Mouse (Mus musculus): ENCODE results near the gene Ndufaf8. TPM values are rescaled to one million over a fixed set of nuclear protein-coding genes. Genes with fewer than 3 reads are reported as not detected.

Ndufaf8 gene
- polyA plus RNA-seq, 1 experiment from 2014 or later, result 67.0 TPM

DNA sequence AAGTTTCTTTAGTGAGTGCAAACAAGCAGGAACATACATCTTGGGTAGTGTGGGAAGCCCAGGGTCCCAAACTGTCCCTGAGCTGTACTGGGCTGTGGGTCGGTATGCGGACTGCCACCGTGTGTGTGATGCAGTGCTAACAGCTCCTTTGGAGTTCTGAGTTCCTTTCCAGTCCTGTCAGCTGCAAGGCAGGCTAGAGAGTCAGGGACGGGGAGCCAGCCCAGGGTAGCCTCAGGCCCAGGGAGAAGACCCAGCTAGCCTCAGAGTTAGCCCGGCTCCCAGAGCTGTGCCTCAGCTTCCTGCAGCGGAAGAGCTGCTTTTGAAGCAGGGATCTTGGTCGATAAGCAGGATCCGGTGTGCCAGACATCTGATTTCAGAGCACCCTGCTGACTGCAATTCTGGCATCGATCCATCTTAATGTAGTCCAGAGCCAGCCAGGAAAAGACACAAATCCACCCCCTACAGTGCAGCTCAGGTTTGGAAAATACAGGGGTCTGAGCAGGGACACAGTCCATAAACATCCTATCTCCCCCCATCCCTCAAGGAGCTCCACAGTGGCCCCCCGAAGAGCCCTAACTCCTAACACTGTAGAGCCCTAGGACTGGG, 21.3 kb downstream of the Ndufaf8 start:
- WGBS, result 58% methylated on average over 10 of the region's 10 CpGs
- H3K4me2 ChIP-seq, result no peak overlapping the region
- H3K9me3 ChIP-seq, result no peaks in the 10 kb centered on the region
- no peaks in the 10 kb centered on the region for H3K27me3 ChIP-seq
- no peak overlapping the region for H3K9ac ChIP-seq
- no peak for ATAC-seq (ENCODE audit: insufficient number of reproducible peaks, low FRiP score, low TSS enrichment, low read depth)
- H3K4me1 ChIP-seq, result peaks cover 16% of the 10 kb centered on the region
- H3K36me3 ChIP-seq, result peaks cover 63% of the 10 kb centered on the region
- H3K27ac ChIP-seq, result no peak overlapping the region
- no peak overlapping the region for H3K4me3 ChIP-seq

DNA sequence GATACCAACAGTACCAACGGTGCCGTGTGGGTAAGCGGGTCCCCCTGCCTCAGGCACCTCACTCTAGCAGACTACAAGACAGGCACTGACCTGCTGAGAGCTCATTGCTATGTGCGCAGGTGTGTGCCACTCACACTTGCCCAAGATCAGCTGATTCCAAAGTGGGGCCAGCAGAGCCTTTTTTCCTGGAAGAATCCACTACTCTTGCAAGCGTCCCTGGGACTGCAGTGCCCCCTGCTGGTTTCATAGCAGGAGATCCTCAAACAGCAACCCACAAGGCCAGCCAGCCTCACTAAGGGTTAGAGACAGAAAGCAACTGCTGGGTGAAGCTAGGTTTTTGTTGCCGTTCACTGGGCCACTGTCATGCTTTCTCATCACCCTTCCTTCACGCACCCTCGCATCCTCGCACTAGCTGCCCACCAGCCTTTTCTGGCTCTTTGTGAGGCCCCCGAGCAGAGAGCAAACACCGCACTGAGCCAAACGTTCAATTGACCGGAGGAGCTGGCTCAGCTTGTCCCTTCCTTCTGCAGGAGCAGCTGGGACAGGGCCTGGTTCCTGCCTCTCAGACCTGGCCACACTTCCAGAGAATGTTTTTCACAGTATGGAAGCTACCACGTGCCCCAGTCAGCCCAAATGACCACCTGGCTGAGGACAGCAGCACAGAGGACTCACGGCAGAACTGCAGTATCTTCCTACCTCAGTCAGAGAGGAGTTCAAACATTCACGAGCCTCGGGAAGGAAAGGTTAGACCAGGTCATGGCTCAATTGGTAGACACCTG, 22.1 kb downstream of the Ndufaf8 start:
- Histone ChIP-seq H3K27ac (no peak overlapping the region), H3K36me3 (peaks cover 56% of the 10 kb centered on the region), H3K4me2 (no peak overlapping the region), H3K9ac (no peak overlapping the region), H3K4me3 (no peak overlapping the region), H3K27me3 (no peaks in the 10 kb centered on the region), H3K9me3 (no peaks in the 10 kb centered on the region), H3K4me1 (peaks cover 13% of the 10 kb centered on the region; the same call in 1 of the 2 replicates)
- no peak for ATAC-seq (ENCODE audit: insufficient number of reproducible peaks, low FRiP score, low TSS enrichment, low read depth)
- WGBS, result 79% methylated on average over 17 of the region's 17 CpGs

DNA sequence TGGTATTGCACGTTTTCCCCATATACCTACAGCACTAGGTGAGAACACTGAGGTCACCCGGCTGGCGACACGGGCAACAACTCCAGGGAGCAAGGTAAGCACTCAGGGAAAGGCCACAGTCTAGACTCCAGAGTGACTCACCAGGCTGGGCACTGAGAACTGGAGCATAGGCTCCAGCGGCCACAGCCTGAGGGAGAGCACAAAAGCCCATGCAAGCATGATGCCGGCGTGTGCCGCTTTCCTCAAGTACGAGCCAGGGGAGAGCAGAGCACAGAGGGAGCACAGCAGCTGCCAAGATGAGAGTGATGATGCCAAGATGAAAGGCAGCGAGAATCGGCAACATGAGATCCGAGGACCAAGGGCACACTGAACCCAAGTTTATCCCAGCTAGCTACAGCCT, 23.4 kb downstream of the Ndufaf8 start:
- WGBS, result 79% methylated on average over 12 of the region's 12 CpGs
- Histone ChIP-seq H3K4me1 (peaks cover 13% of the 10 kb centered on the region; the same call in 1 of the 2 replicates), H3K36me3 (peaks cover 48% of the 10 kb centered on the region), H3K27ac (no peak overlapping the region), H3K27me3 (no peaks in the 10 kb centered on the region), H3K9ac (no peak overlapping the region), H3K9me3 (no peaks in the 10 kb centered on the region), H3K4me2 (no peak overlapping the region), H3K4me3 (no peak overlapping the region)
- no peak for ATAC-seq (ENCODE audit: insufficient number of reproducible peaks, low FRiP score, low TSS enrichment, low read depth)

DNA sequence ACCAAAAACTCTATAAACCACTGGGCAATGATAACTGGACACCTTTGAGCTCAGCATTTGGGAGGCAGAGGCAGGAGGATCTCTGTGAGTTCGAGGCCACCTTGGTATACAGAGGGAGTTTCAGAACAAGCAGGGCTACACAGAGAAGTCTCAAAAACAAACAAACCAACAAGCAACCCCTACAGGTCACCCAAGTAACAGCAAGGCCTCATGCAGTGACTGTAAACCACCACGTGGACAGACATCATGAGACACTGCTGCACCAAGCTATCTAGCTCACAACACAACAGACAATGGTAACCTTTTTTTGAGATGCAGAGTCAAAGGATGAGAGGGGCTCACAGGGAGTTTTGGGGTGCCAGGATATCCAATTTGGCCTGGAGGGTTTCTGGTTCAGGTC, 28.1 kb downstream of the Ndufaf8 start:
- H3K9ac ChIP-seq, result no peak overlapping the region
- H3K27ac ChIP-seq, result no peak overlapping the region
- no peaks in the 10 kb centered on the region for H3K27me3 ChIP-seq
- no peak for ATAC-seq (ENCODE audit: insufficient number of reproducible peaks, low FRiP score, low TSS enrichment, low read depth)
- 94% methylated on average over 2 of the region's 2 CpGs for WGBS
- H3K4me1 ChIP-seq, result no peaks in the 10 kb centered on the region
- H3K9me3 ChIP-seq, result no peaks in the 10 kb centered on the region
- peaks cover 71% of the 10 kb centered on the region for H3K36me3 ChIP-seq
- H3K4me3 ChIP-seq, result no peak overlapping the region
- no peak overlapping the region for H3K4me2 ChIP-seq

DNA sequence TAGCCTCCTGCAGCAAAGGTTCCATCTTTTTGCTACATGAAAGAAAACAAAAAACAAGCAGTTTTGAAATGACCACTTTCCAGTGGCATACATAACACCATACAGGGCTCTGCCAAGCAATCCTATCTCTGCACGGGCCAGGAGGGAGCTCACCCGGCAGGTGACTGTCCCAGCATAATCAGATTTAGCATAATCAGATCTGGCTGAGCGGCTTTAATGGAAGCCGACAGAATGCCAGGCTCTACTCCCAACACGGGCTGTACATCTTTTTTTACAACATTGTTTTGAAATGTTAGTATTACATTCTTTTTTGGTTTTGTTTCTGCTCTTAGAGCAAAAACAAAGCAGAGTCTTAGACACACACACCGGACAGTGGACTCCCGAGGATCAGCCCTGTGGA, 30.6 kb downstream of the Ndufaf8 start:
- ATAC-seq (ENCODE audit: insufficient number of reproducible peaks, low FRiP score, low TSS enrichment, low read depth), result no peak
- H3K4me3 ChIP-seq, result no peak overlapping the region
- H3K4me1 ChIP-seq, result no peaks in the 10 kb centered on the region
- 90% methylated on average over 7 of the region's 7 CpGs for WGBS
- H3K9ac ChIP-seq, result no peak overlapping the region
- no peak overlapping the region for H3K27ac ChIP-seq
- H3K27me3 ChIP-seq, result no peaks in the 10 kb centered on the region
- peaks cover 73% of the 10 kb centered on the region for H3K36me3 ChIP-seq
- no peak overlapping the region for H3K4me2 ChIP-seq
- H3K9me3 ChIP-seq, result no peaks in the 10 kb centered on the region

DNA sequence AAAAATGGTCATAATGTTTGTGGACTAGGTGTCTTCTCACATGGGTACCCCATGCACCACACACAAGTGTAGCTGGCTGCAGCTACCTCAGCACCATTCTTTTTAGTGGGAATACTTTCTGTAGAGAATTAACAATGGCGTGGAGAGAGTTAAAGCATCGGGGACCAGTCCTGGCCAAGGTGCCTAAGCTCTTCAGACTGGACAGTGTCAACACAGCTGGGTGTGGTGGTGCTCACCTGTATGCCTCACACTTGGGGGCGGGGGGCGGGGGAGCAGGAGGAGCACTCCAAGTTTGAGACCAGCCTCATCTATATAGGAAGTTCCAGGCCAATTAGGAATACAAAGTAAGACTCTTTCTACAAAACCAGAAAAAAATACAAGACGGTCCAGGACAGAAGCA, 35.4 kb downstream of the Ndufaf8 start:
- WGBS, result 94% methylated on average over 5 of the region's 5 CpGs
- Histone ChIP-seq H3K36me3 (peaks cover 71% of the 10 kb centered on the region), H3K27ac (no peak overlapping the region), H3K4me2 (no peak overlapping the region), H3K27me3 (no peaks in the 10 kb centered on the region), H3K4me1 (peaks cover 14% of the 10 kb centered on the region; the same call in 1 of the 2 replicates), H3K9me3 (no peaks in the 10 kb centered on the region), H3K9ac (no peak overlapping the region), H3K4me3 (no peak overlapping the region)
- no peak for ATAC-seq (ENCODE audit: insufficient number of reproducible peaks, low FRiP score, low TSS enrichment, low read depth)

DNA sequence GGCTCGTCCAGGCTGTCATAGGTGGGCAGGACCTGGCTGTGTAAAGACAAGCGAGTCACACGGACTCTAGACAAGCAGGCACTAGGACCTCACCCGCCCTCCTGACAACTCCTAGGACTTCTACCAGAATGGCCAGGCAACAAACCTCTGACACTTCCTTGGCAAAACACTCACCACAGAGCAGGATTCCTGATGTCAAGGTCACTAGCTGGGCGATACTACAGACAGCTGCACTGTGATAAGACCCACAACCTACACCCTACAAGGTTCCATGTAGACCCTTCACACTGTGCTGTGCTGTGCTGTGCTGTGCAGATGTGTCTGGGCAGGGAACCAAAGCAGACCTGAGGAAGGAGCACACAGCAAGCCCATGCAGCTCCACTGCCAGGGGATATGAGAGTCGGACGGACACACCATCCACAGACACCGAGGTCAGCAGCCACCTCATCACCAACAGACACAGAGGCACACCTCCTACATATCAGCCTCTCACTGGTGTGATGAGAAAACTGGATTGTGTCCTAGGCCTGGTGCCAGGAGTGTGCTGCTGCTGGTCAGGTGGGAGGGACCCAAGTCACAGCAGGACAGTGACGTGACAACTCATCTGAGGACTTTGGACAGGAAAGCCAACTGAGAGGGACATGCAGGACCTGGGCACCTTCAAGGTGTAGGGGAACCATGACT, 36.3 kb downstream of the Ndufaf8 start:
- H3K27ac ChIP-seq, result no peak overlapping the region
- H3K36me3 ChIP-seq, result peaks cover 65% of the 10 kb centered on the region
- 90% methylated on average over 9 of the region's 9 CpGs for WGBS
- no peaks in the 10 kb centered on the region for H3K27me3 ChIP-seq
- no peak for ATAC-seq (ENCODE audit: insufficient number of reproducible peaks, low FRiP score, low TSS enrichment, low read depth)
- H3K4me3 ChIP-seq, result no peak overlapping the region
- H3K9me3 ChIP-seq, result no peaks in the 10 kb centered on the region
- peaks cover 14% of the 10 kb centered on the region; the same call in 1 of the 2 replicates for H3K4me1 ChIP-seq
- H3K9ac ChIP-seq, result no peak overlapping the region
- H3K4me2 ChIP-seq, result no peak overlapping the region

DNA sequence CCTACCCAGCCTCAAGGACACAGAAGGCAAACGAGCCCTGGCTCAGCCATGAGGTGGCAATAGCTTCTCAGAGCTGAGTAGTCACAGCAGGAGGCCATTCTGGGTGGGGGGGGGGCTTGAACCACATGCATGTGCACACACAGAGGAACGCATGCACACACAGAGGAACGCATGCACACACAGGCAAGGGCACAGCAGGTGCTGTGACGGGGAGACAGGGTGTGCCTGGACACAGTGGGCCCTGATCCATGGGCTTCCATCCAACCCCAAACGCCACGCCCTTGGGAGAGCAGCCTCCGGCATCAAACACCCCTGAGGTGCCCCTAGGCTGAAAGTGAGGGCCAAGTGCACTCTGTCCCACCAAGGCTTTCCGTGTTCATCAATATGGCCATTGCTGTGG, 37.5 kb downstream of the Ndufaf8 start:
- Histone ChIP-seq H3K27ac (no peak overlapping the region), H3K36me3 (peaks cover 60% of the 10 kb centered on the region)

DNA sequence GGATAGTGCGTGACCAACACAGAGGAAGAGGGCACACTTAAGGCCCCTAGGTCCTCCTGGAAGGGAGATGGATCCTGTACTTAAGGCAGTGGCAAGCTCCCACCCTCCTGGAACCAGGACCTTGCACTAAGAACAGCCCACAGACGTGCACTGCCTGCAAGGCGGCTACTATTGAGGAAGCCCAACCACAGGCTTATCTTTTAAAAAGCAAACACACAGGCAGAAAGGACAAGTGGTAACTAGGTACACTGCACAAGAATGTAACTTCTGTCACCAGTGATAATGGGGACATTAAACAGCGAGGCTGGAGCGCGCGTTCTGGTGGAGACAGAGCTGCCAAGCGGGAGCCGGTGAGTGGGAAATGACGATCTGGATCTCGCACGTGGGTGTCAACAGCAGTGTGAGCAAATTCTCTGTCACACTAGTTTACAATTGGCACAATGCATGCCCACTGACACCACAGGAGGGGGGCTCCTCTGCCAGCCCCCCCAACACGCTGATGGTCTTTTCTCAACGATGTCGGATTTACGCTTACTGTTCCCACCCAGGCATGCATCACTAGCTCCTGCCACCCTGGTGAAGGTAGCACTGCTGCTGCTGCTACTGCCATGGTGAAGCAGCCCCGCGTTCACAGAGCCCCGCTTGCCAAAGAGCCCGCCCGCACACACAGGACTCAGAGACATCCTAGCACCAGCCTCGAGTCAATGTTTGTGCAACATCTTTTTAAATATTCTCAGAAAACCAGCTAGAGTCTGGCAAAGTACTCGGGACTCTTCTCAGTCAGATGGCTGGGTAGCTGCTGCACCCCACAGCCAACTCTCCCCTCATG, 38.3 kb downstream of the Ndufaf8 start:
- Histone ChIP-seq H3K9me3 (no peaks in the 10 kb centered on the region), H3K36me3 (peaks cover 55% of the 10 kb centered on the region), H3K4me1 (peaks cover 14% of the 10 kb centered on the region; the same call in 1 of the 2 replicates), H3K4me3 (no peak overlapping the region), H3K27ac (no peak overlapping the region), H3K9ac (no peak overlapping the region), H3K4me2 (no peak overlapping the region), H3K27me3 (no peaks in the 10 kb centered on the region)
- 80% methylated on average over 23 of the region's 23 CpGs for WGBS
- no peak for ATAC-seq (ENCODE audit: insufficient number of reproducible peaks, low FRiP score, low TSS enrichment, low read depth)

More for the DNA sequence above, 37.5 kb downstream of the Ndufaf8 start:
- ATAC-seq (ENCODE audit: insufficient number of reproducible peaks, low FRiP score, low TSS enrichment, low read depth), result no peak; the same call in 1 of the 2 replicates
- H3K4me3 ChIP-seq, result no peak overlapping the region
- H3K9ac ChIP-seq, result no peak overlapping the region
- WGBS, result 84% methylated on average over 8 of the region's 8 CpGs
- H3K9me3 ChIP-seq, result no peaks in the 10 kb centered on the region
- no peak overlapping the region for H3K4me2 ChIP-seq
- H3K4me1 ChIP-seq, result peaks cover 14% of the 10 kb centered on the region; the same call in 1 of the 2 replicates
- no peaks in the 10 kb centered on the region for H3K27me3 ChIP-seq

DNA sequence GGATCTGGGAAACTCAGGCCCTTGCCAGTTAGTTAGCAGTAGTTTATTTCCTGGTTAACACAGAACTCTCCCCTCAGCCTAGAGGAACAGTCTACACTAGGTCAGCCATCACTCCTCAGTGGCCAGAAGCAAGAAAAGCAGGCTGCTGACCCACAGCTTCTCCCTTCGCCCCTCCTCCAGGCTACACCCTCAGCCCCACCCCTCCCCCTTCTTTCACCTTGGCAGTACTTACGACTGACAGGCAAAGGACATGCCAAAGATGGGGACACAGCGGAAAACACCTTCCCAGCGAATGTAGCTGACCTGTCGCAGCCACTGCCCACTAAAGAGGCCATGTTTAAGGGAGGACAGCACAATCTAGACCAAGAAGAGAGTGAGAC, 38.9 kb downstream of the Ndufaf8 start:
- H3K9ac ChIP-seq, result no peak overlapping the region
- 47% methylated on average over 5 of the region's 5 CpGs for WGBS
- H3K4me2 ChIP-seq, result no peak overlapping the region
- H3K36me3 ChIP-seq, result peaks cover 50% of the 10 kb centered on the region
- no peak for ATAC-seq (ENCODE audit: insufficient number of reproducible peaks, low FRiP score, low TSS enrichment, low read depth)
- H3K9me3 ChIP-seq, result no peaks in the 10 kb centered on the region
- H3K4me1 ChIP-seq, result peaks cover 16% of the 10 kb centered on the region; the same call in 1 of the 2 replicates
- no peak overlapping the region for H3K27ac ChIP-seq
- no peak overlapping the region for H3K4me3 ChIP-seq
- no peaks in the 10 kb centered on the region for H3K27me3 ChIP-seq

DNA sequence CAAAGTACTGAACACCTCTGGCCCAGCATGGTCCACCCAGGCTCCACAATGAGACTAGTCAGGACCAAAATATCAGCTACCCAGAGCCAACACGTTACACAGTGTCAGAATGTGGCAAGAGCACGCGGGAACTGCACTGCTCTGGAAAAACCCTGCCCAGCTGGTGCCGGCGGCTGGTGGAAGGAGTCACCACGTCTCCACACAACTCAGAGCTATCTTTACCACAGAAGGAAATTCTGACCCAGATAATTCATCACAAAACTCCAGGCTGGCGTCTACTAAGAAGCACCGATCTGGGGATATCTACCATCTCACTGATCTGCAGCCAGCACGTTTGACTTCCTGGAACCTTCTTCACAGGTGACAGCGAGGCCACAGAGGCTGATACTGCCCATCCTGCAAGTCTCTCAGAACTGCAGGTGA, 40.6 kb downstream of the Ndufaf8 start:
- no peaks in the 10 kb centered on the region for H3K9me3 ChIP-seq
- ATAC-seq (ENCODE audit: insufficient number of reproducible peaks, low FRiP score, low TSS enrichment, low read depth), result no peak
- no peak overlapping the region for H3K27ac ChIP-seq
- H3K9ac ChIP-seq, result no peak overlapping the region
- H3K4me1 ChIP-seq, result peaks cover 16% of the 10 kb centered on the region; the same call in 1 of the 2 replicates
- H3K27me3 ChIP-seq, result no peaks in the 10 kb centered on the region
- H3K4me3 ChIP-seq, result no peak overlapping the region
- H3K4me2 ChIP-seq, result no peak overlapping the region
- H3K36me3 ChIP-seq, result peaks cover 37% of the 10 kb centered on the region
- 78% methylated on average over 10 of the region's 10 CpGs for WGBS

Data from limb, embryonic 15.5 days (tissue).